Mouse (Mus musculus): ENCODE data around the gene Pgs1. TPM values are rescaled to one million over a fixed set of nuclear protein-coding genes. Genes with fewer than 3 reads are reported as not detected.
A peak's percentile ranks its signal among the peaks of the same experiment; 100 is the strongest.

Pgs1 gene
- polyA plus RNA-seq, 1 experiment, result 35.6 TPM

DNA sequence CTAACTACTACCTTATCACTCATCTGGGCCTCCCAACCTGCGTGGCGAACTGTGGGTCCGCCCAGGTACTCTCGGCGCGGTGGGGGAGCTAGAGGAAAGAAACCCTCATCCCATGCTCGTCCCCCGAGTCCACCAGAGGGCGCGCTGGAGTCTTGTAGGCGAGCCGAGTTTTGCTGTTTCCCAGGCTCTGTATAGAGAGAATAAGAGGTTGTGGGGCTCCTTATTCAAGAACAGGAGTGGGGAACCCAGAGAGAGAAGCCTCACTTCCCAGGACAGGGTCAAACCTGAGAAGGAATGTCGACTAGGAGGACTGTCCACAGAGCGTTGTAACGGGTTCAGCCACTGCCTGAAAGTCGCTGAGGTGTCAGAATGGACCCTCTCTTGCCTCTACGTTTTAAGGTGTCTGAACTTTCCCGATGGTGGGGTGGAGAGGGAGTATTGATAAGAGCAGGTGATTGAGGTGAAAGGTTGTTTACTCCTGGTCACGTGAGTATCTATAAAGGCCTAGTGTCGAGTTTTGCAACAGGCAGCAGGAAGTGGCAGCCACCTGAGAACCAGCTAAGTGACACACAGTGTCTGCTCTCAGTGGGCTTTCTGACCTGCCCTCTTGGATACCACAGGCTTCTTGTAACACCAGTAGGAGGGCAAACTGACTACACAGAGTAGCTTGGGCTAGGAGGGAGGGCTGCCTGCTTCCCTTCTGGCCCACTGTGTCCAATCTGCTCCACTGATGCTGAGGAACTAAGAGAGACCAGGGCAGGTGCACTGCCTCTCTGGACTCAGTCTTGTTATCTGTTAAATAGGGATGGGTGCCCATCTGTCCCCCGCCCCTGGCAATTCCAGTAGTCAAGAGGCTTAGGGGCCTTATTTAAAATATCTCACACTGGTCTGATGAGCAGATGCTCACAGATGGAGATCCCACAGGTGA, 15.9 kb upstream of the Pgs1 start, which contains the start of gene Socs3:
Gene Socs3, minus strand, starts transcription at position 103 of the 928 bp plus-strand sequence.
- 14% methylated on average over 21 of the region's 21 CpGs for WGBS
- Histone ChIP-seq H3K27me3 (ENCODE audit: control insufficient read depth, insufficient read depth, low read length) (peaks cover 9% of the 10 kb centered on the region), H3K27ac (ENCODE audit: insufficient read depth, low read length) (peak within 1 kb of the TSS; percentile 82), H3K4me1 (ENCODE audit: control insufficient read depth, insufficient read depth, insufficient read length) (peaks cover 33% of the 10 kb centered on the region), H3K4me3 (ENCODE audit: extremely low read depth, insufficient read depth, insufficient read length) (peak within 1 kb of the TSS; percentile 76), H3K36me3 (ENCODE audit: control insufficient read depth, insufficient read depth, low read length) (peaks cover 11% of the 10 kb centered on the region)
- DNase-seq (ENCODE audit: low read depth in 1 of 2, low spot score in 2 of 2), result peak; percentile 80 to 92
- TF ChIP-seq CTCF (IDR thresholded peaks at IDR 0.05; ENCODE audit: extremely low read depth, insufficient read depth, insufficient read length, insufficient replicate concordance), result peak; percentile 94
- TF ChIP-seq POLR2A (IDR thresholded peaks at IDR 0.05; ENCODE audit: low read depth, low read length), result no peak

DNA sequence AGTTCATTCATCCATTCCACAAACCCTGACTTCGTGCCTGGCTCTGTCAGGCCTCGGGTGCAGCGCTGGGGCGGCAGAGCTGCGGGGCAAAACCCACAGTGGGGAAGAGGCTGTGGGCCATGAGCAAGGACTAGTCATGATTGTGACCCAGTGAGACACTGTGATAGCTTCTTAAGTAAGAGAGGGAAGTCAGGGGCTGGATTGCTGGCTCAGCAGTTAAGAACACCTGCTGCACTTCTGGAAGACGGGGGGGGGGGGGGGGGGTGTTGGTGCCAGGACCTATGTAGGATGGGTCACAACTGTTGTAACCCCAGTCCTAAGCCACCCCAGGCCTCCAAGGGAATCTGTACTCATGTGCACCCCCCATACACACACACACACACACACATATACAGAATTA, 15.0 kb upstream of the Pgs1 start:
- Histone ChIP-seq H3K36me3 (ENCODE audit: control insufficient read depth, insufficient read depth, low read length) (peaks cover 11% of the 10 kb centered on the region), H3K4me3 (ENCODE audit: extremely low read depth, insufficient read depth, insufficient read length) (no peak overlapping the region), H3K27me3 (ENCODE audit: control insufficient read depth, insufficient read depth, low read length) (peaks cover 9% of the 10 kb centered on the region), H3K27ac (ENCODE audit: insufficient read depth, low read length) (no peak overlapping the region), H3K4me1 (ENCODE audit: control insufficient read depth, insufficient read depth, insufficient read length) (peaks cover 32% of the 10 kb centered on the region)
- TF ChIP-seq CTCF (IDR thresholded peaks at IDR 0.05; ENCODE audit: extremely low read depth, insufficient read depth, insufficient read length, insufficient replicate concordance) (no peak), POLR2A (IDR thresholded peaks at IDR 0.05; ENCODE audit: low read depth, low read length) (no peak)
- WGBS, result 74% methylated on average over 6 of the region's 6 CpGs
- no peak for DNase-seq (ENCODE audit: low read depth in 1 of 2, low spot score in 2 of 2)

DNA sequence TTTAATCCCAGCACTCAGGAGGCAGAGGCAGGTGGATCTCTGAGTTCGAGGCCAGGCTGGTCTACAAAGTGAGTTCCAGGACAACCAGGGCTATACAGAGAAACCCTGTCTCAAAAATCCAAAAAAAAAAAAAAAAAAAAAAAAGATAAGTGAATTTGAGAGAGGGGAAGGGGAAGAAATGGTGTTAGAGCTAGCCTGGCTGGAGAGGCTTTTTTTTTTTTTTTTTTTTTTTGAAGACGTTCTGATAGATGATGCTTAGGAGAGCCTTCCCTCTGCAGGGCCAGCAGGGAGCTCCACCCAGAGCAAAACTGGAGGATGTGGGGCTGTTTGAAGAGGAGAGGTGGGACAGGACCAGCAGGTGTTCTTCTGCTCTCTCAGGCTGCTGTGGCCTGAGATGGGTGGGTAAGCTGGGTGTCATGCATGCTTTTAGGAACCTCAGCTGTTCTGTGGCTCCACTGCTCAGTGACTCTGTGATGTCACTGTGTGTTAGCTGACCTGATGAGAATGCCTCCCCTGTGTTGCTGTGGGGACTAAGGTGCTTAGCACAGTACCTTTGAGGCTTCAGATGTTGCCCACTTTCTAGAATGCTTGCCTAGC, 14.3 kb upstream of the Pgs1 start:
- WGBS, result 70% methylated on average over 2 of the region's 2 CpGs
- peaks cover 9% of the 10 kb centered on the region for H3K27me3 ChIP-seq (ENCODE audit: control insufficient read depth, insufficient read depth, low read length)
- H3K4me3 ChIP-seq (ENCODE audit: extremely low read depth, insufficient read depth, insufficient read length), result no peak overlapping the region
- DNase-seq (ENCODE audit: low read depth in 1 of 2, low spot score in 2 of 2), result no peak
- peaks cover 31% of the 10 kb centered on the region for H3K4me1 ChIP-seq (ENCODE audit: control insufficient read depth, insufficient read depth, insufficient read length)
- H3K36me3 ChIP-seq (ENCODE audit: control insufficient read depth, insufficient read depth, low read length), result peaks cover 9% of the 10 kb centered on the region
- no peak overlapping the region for H3K27ac ChIP-seq (ENCODE audit: insufficient read depth, low read length)
- TF ChIP-seq CTCF (IDR thresholded peaks at IDR 0.05; ENCODE audit: extremely low read depth, insufficient read depth, insufficient read length, insufficient replicate concordance), result no peak
- TF ChIP-seq POLR2A (IDR thresholded peaks at IDR 0.05; ENCODE audit: low read depth, low read length), result no peak

DNA sequence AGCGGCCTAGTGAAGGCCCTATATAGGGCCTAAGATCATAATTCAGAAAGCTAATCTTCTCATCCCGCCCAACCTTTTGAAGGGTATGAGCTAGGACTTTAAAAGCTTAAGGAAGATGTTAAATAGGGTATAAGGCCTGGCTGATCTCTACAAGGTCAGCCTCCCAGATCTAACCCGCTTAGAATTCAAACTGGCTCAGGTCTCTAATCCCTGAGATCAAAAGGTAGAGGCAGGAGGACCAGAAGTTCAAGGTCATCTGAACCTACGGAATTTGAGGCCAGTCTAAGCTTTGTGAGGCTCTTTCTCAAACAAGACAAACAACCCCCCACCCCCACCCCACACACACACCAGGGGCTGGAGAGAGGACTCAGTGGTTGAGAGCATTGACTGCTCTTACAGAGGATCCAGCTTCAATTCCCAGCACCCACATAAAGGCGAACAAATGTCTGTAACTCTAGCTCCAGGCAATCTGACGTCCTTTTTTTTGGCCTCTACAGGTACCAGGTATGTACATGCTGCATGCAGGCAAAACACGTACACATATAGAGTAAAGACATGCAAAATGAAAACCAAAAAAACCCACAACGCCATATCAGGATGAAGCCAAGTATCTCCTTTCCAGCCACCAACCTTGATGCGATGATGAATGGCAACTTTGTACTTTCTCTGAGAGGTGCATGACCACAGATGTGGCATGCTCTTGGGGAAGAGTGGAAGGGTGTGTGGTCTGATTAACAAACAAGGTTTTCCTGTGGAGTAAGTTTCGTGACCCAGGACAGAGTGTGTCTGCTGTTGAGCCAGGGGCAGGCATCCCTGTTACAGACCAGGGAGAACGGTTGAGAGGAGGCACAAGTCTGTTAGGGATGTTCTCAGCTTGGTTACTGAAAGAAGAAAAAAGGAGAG, 13.2 kb upstream of the Pgs1 start:
- TF ChIP-seq CTCF (IDR thresholded peaks at IDR 0.05; ENCODE audit: extremely low read depth, insufficient read depth, insufficient read length, insufficient replicate concordance) (no peak), POLR2A (IDR thresholded peaks at IDR 0.05; ENCODE audit: low read depth, low read length) (no peak)
- H3K4me3 ChIP-seq (ENCODE audit: extremely low read depth, insufficient read depth, insufficient read length), result no peak overlapping the region
- H3K27ac ChIP-seq (ENCODE audit: insufficient read depth, low read length), result no peak overlapping the region
- 71% methylated on average over 11 of the region's 11 CpGs for WGBS
- peaks cover 24% of the 10 kb centered on the region for H3K4me1 ChIP-seq (ENCODE audit: control insufficient read depth, insufficient read depth, insufficient read length)
- H3K36me3 ChIP-seq (ENCODE audit: control insufficient read depth, insufficient read depth, low read length), result 0 out of 2 replicates have a peak, but pooled peaks cover under 1% of the 10 kb centered on the region
- DNase-seq (ENCODE audit: low read depth in 1 of 2, low spot score in 2 of 2), result no peak
- peaks cover 7% of the 10 kb centered on the region for H3K27me3 ChIP-seq (ENCODE audit: control insufficient read depth, insufficient read depth, low read length)

DNA sequence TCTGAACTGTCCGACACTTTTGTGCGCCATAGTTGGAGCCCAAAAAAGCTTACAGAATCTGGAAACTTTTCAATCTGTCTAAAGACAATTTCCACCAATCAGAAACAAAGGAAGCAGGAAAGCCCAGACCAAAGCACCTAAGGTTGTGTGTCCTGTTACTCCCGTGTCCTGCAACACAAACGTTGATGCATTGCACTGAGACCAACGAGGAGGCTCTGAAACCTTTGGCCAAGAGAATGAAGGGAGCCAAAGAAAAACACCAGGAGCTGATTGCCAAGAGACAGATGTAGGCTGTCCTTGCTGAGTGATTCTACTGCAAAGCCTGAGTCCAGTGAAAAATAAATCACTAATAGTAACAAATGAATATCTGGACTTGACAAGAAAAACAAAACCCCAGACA, 12.5 kb upstream of the Pgs1 start:
- Histone ChIP-seq H3K27ac (ENCODE audit: insufficient read depth, low read length) (no peak overlapping the region), H3K4me1 (ENCODE audit: control insufficient read depth, insufficient read depth, insufficient read length) (peaks cover 20% of the 10 kb centered on the region), H3K4me3 (ENCODE audit: extremely low read depth, insufficient read depth, insufficient read length) (no peak overlapping the region), H3K27me3 (ENCODE audit: control insufficient read depth, insufficient read depth, low read length) (peaks cover 2% of the 10 kb centered on the region; the same call in 1 of the 2 replicates), H3K36me3 (ENCODE audit: control insufficient read depth, insufficient read depth, low read length) (no peaks in the 10 kb centered on the region)
- no peak for DNase-seq (ENCODE audit: low read depth in 1 of 2, low spot score in 2 of 2)
- WGBS, result 52% methylated on average over 5 of the region's 5 CpGs
- TF ChIP-seq POLR2A (IDR thresholded peaks at IDR 0.05; ENCODE audit: low read depth, low read length), result no peak
- no peak for TF ChIP-seq CTCF (IDR thresholded peaks at IDR 0.05; ENCODE audit: extremely low read depth, insufficient read depth, insufficient read length, insufficient replicate concordance)

Measured in spleen, adult 2 months (tissue).